Mouse (Mus musculus) heart, embryonic 12.5 days (tissue): Measurements from ENCODE around the gene Ubiad1. TPM values are rescaled to one million over a fixed set of nuclear protein-coding genes. Genes with fewer than 3 reads are reported as not detected.

Source experiments
- polyA plus RNA-seq: library from polyadenylated mRNA; unstranded; fragments of >200 nt; fragmentation: Nextera tagmentation; extraction: Ambion mirVana; gene quantifications from 2 replicates; pipeline ENCODE4 v1.2.1, GENCODE M21; 2016

Gene Ubiad1
- polyA plus RNA-seq, 1 experiment from 2014 or later, result 21.6 TPM

Other genes with a start within 250 kb of the Ubiad1 start
- 0.10 TPM in 1 of 2 replicates, not detected in the other for gene Disp3, start 156.8 kb downstream of the Ubiad1 start, polyA plus RNA-seq
- 21.8 and 23.1 TPM in 2 replicates for gene Mtor, start 3.8 kb upstream of the Ubiad1 start, polyA plus RNA-seq
- 5.0 and 5.8 TPM in 2 replicates for gene Angptl7, start 55.7 kb upstream of the Ubiad1 start, polyA plus RNA-seq
- gene Exosc10, start 113.7 kb upstream of the Ubiad1 start, polyA plus RNA-seq, result 71.3 TPM in 2 replicates
- 129 and 135 TPM in 2 replicates for gene Srm, start 146.7 kb upstream of the Ubiad1 start, polyA plus RNA-seq
- gene Masp2, start 157.8 kb upstream of the Ubiad1 start, polyA plus RNA-seq, result 0.14 and 0.36 TPM in 2 replicates
- 200 and 211 TPM in 2 replicates for gene Tardbp, start 182.2 kb upstream of the Ubiad1 start, polyA plus RNA-seq
- 0.11 and 0.18 TPM in 2 replicates for gene Gm572, start 198.5 kb upstream of the Ubiad1 start, polyA plus RNA-seq